In the genomic region with DNA sequence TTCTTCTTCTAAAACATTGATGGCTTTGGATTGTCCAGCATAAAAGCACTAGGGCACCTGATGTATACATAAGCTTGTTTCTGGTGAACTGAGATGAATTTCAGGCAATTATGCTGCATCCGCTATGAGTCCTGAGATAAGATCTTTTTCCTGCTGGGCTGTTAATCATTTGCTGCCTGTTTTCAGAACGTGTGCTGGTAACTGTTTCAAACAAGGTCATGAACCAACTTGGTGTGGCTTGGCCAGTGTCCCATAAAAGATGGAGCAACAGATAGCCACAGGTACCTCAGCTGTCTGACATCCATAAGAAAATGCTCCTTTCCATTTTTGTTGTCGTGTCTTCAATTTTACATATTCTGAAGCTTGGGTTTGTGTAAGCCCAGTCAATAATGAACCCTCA, we compare ENCODE assay signal across 20 mouse cellular contexts.
A peak's percentile ranks its signal among the peaks of the same experiment; 100 is the strongest.
DNase-seq lines count a peak whose midpoint lies in the region; ATAC-seq lines count a peak whose summit lies in the region.
"Had no signal": no experiment of that assay in that cellular context is flagged by ENCODE, and none has a peak within 500 bp of the region (broad histone marks: within the 10 kb centered on the region; RNA-seq: fewer than 3 reads in every experiment).

No protein-coding gene starts in this region.

- no peak overlapping the region for H3K4me2 ChIP-seq in liver, embryonic 13.5 days
- H3K4me2 ChIP-seq: forebrain, embryonic 15.5 days; hindbrain, embryonic 15.5 days had no signal

- H3K27me3 ChIP-seq in liver, embryonic 13.5 days, result no peaks in the 10 kb centered on the region
- H3K27me3 ChIP-seq: forebrain, embryonic 15.5 days; hindbrain, embryonic 15.5 days; limb, embryonic 12.5 days had no signal

- 0 out of 2 replicates have a peak, but pooled peaks have one; percentile 39 for ATAC-seq in liver, embryonic 13.5 days (ENCODE audit: low read depth)
- ATAC-seq: forebrain, embryonic 15.5 days; midbrain, embryonic 16.5 days had no signal

- no peak overlapping the region for H3K4me3 ChIP-seq in liver, embryonic 13.5 days (replicated peaks)
- H3K4me3 ChIP-seq: forebrain, embryonic 15.5 days; hindbrain, embryonic 15.5 days; limb, embryonic 12.5 days had no signal

- DNase-seq in kidney, adult 18-20 months, result peak; percentile 17
- DNase-seq in kidney, postnatal 10 days, result no peak
- DNase-seq in MN1 (ENCODE audit: low spot score), result peak; percentile 58
- DNase-seq in kidney, adult 9 months, result peak; percentile 51
- no peak for DNase-seq in liver, embryonic 13.5 days
- no peak for DNase-seq in yolk sac, embryonic 10.5 days (ENCODE audit: low spot score)
- DNase-seq in left cerebral cortex, adult 8-10 months (ENCODE audit: low spot score in 2 of 2), result no peak
- no peak for DNase-seq in gastrocnemius, postnatal 25 days
- DNase-seq: adrenal gland, adult 2 months; B cell, adult 2 months; cerebellum, adult 9-11 months; heart, postnatal 36 days; lung, adult 2 months; lung, postnatal 36 days; right cerebral cortex, postnatal 25 days; thymus, postnatal 4 days had no signal

- no peaks in the 10 kb centered on the region for H3K36me3 ChIP-seq in liver, embryonic 13.5 days
- H3K36me3 ChIP-seq: forebrain, embryonic 15.5 days; hindbrain, embryonic 15.5 days; limb, embryonic 12.5 days had no signal

- H3K9me3 ChIP-seq in liver, embryonic 13.5 days (replicated peaks), result no peaks in the 10 kb centered on the region
- H3K9me3 ChIP-seq: forebrain, embryonic 15.5 days; hindbrain, embryonic 15.5 days; limb, embryonic 12.5 days had no signal

- WGBS in liver, embryonic 13.5 days (ENCODE audit: insufficient replicate concordance), result 43% methylated on average over 3 of the region's 3 CpGs

- no peaks in the 10 kb centered on the region for H3K4me1 ChIP-seq in liver, embryonic 13.5 days (replicated peaks)
- H3K4me1 ChIP-seq: forebrain, embryonic 15.5 days; hindbrain, embryonic 15.5 days had no signal

- no peak overlapping the region for H3K27ac ChIP-seq in liver, embryonic 13.5 days
- H3K27ac ChIP-seq: forebrain, embryonic 15.5 days; hindbrain, embryonic 15.5 days had no signal

- H3K9ac ChIP-seq in liver, embryonic 13.5 days, result no peak overlapping the region
- H3K9ac ChIP-seq: forebrain, embryonic 15.5 days; hindbrain, embryonic 15.5 days; limb, embryonic 12.5 days had no signal

Comparison
In these comparisons a context has a peak if more than half of its experiments do, and no peak if none do; other contexts are left out.
1. DNase-seq: peak in kidney, adult 18-20 months (single experiment), MN1 (single experiment) and kidney, adult 9 months (single experiment); none in kidney, postnatal 10 days (single experiment), liver, embryonic 13.5 days (single experiment), yolk sac, embryonic 10.5 days (single experiment), left cerebral cortex, adult 8-10 months (0 of 2) and gastrocnemius, postnatal 25 days (single experiment).